Mouse (Mus musculus): ENCODE results near the gene Dido1. TPM values are rescaled to one million over a fixed set of nuclear protein-coding genes. Genes with fewer than 3 reads are reported as not detected.

The Dido1 gene
- polyA plus RNA-seq, 1 experiment = 63.1 TPM

DNA sequence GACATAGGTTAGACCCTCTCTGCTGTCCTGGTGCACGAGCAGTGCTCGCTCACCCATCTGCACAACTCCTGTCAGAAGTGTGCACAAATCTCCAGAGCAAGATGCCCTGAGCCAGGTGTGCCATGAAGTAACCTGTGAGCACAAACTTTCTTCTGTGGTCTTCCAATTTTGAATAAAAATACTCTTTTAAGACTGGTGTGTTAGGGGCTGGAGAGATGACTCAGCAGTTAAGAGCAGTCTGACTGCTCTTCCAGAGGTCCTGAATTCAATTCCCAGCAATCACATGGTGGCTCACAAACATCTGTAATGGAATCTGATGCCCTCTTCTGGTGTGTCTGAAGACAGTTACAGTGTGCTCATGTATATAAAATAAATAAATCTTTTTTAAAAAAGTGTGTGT is 33.5 kb upstream of the Dido1 start:
- WGBS = 95% methylated on average over 2 of the region's 2 CpGs
- H3K27ac ChIP-seq (ENCODE audit: insufficient read depth, low read depth, low read length) = no peak overlapping the region
- TF ChIP-seq CTCF (IDR thresholded peaks at IDR 0.05; ENCODE audit: insufficient read depth, low read depth, low read length) (no peak), POLR2A (IDR thresholded peaks at IDR 0.05; ENCODE audit: insufficient read depth, low read depth, low read length) (no peak)

GRCm38 (mm10) chr2:180742820-180743219 is 33.0 kb upstream of the Dido1 start:
- TF ChIP-seq CTCF (IDR thresholded peaks at IDR 0.05; ENCODE audit: insufficient read depth, low read depth, low read length) (no peak), POLR2A (IDR thresholded peaks at IDR 0.05; ENCODE audit: insufficient read depth, low read depth, low read length) (no peak)
- H3K4me1 ChIP-seq (ENCODE audit: control insufficient read depth, insufficient read depth, low read length) = no peaks in the 10 kb centered on the region
- H3K27ac ChIP-seq (ENCODE audit: insufficient read depth, low read depth, low read length) = no peak overlapping the region
- 90% methylated on average over 6 of the region's 6 CpGs for WGBS
- H3K4me3 ChIP-seq (ENCODE audit: insufficient read depth, low read depth, low read length) = no peak overlapping the region

More for the DNA sequence above, 33.5 kb upstream of the Dido1 start:
- Histone ChIP-seq H3K4me3 (ENCODE audit: insufficient read depth, low read depth, low read length) (no peak overlapping the region), H3K4me1 (ENCODE audit: control insufficient read depth, insufficient read depth, low read length) (no peaks in the 10 kb centered on the region)

- Histone ChIP-seq H3K4me1 (ENCODE audit: control insufficient read depth, insufficient read depth, low read length) (no peaks in the 10 kb centered on the region), H3K4me3 (ENCODE audit: insufficient read depth, low read depth, low read length) (no peak overlapping the region), H3K27ac (ENCODE audit: insufficient read depth, low read depth, low read length) (no peak overlapping the region)
- 81% methylated on average over 7 of the region's 7 CpGs for WGBS
- no peak for TF ChIP-seq POLR2A (IDR thresholded peaks at IDR 0.05; ENCODE audit: insufficient read depth, low read depth, low read length)
- no peak for TF ChIP-seq CTCF (IDR thresholded peaks at IDR 0.05; ENCODE audit: insufficient read depth, low read depth, low read length)
Observed at GRCm38 (mm10) chr2:180741421-180741820, 31.6 kb upstream of the Dido1 start.

DNA sequence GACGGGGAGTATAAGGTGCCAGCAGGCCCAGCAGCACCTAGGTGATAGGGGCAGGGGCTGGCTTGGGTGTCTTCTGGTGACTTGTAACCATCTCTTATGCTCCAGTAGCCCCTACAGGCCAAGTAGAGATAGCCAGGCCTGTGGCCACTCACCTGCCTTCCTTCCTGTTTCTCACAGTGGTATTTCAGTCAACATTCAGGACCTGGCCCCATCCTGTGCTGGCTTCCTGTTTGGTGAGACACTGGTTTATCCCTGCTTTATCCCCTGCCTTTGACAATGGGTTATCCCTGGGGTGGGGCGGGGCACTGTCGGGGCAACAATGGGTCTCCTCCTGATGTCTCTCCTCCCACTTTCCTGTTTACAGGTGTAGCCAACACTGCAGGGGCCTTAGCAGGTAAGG is 30.6 kb upstream of the Dido1 start:
- H3K4me3 ChIP-seq (ENCODE audit: insufficient read depth, low read depth, low read length) = no peak overlapping the region
- WGBS = 45% methylated on average over 3 of the region's 3 CpGs
- TF ChIP-seq CTCF (IDR thresholded peaks at IDR 0.05; ENCODE audit: insufficient read depth, low read depth, low read length) (no peak), POLR2A (IDR thresholded peaks at IDR 0.05; ENCODE audit: insufficient read depth, low read depth, low read length) (no peak)
- peaks cover 5% of the 10 kb centered on the region; the same call in 1 of the 2 replicates for H3K4me1 ChIP-seq (ENCODE audit: control insufficient read depth, insufficient read depth, low read length)
- H3K27ac ChIP-seq (ENCODE audit: insufficient read depth, low read depth, low read length) = no peak overlapping the region

DNA sequence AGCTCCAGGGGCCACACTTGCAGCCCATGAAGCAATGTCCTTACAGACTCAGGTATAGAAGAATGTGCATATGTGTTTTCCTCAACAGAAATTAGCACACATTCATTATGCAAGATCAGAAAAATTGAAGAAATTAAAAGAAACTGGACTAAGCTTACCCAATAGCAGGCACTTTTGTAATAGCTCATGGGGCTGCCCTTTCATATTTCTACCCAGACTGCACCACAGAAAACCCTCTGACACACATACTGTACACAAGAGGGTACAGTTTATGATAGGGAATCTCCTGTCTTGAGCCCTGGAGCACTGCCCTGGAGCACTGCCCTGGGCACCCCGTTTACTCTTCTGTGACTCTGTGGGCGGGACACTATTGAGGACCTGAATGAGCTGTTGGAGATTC is 28.2 kb upstream of the Dido1 start:
- TF ChIP-seq POLR2A (IDR thresholded peaks at IDR 0.05; ENCODE audit: insufficient read depth, low read depth, low read length) = no peak
- no peak for TF ChIP-seq CTCF (IDR thresholded peaks at IDR 0.05; ENCODE audit: insufficient read depth, low read depth, low read length)
- Histone ChIP-seq H3K27ac (ENCODE audit: insufficient read depth, low read depth, low read length) (no peak overlapping the region), H3K4me3 (ENCODE audit: insufficient read depth, low read depth, low read length) (no peak overlapping the region), H3K4me1 (ENCODE audit: control insufficient read depth, insufficient read depth, low read length) (peaks cover 10% of the 10 kb centered on the region)
- 76% methylated on average over 2 of the region's 2 CpGs for WGBS

DNA sequence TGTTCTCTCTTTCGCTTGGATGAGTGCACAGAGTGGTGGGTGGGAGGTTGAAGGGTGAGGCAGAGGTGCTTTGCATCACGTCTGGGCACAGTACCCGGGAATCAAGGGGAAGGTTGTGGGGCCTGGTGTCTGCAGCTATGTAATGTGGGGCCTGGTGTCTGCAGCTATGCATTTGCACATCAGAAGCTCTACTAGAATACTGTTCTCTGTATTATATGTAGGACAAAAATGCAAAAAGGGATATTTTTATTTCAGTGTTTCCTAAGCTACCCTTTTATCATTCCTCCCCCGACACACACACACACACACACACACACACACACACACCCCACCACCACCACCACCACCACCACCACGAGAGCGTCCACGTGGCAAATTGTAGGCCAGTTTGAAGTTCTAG is 25.4 kb upstream of the Dido1 start:
- peaks cover 10% of the 10 kb centered on the region for H3K4me1 ChIP-seq (ENCODE audit: control insufficient read depth, insufficient read depth, low read length)
- 58% methylated on average over 7 of the region's 7 CpGs for WGBS
- H3K27ac ChIP-seq (ENCODE audit: insufficient read depth, low read depth, low read length) = no peak overlapping the region
- no peak overlapping the region for H3K4me3 ChIP-seq (ENCODE audit: insufficient read depth, low read depth, low read length)
- TF ChIP-seq POLR2A (IDR thresholded peaks at IDR 0.05; ENCODE audit: insufficient read depth, low read depth, low read length) (no peak), CTCF (IDR thresholded peaks at IDR 0.05; ENCODE audit: insufficient read depth, low read depth, low read length) (no peak)

- peaks cover 10% of the 10 kb centered on the region for H3K4me1 ChIP-seq (ENCODE audit: control insufficient read depth, insufficient read depth, low read length)
- WGBS = 78% methylated on average over 6 of the region's 6 CpGs
- no peak overlapping the region for H3K27ac ChIP-seq (ENCODE audit: insufficient read depth, low read depth, low read length)
- no peak overlapping the region for H3K4me3 ChIP-seq (ENCODE audit: insufficient read depth, low read depth, low read length)
- no peak for TF ChIP-seq POLR2A (IDR thresholded peaks at IDR 0.05; ENCODE audit: insufficient read depth, low read depth, low read length)
- no peak for TF ChIP-seq CTCF (IDR thresholded peaks at IDR 0.05; ENCODE audit: insufficient read depth, low read depth, low read length)
Observed at GRCm38 (mm10) chr2:180731984-180732383, 22.2 kb upstream of the Dido1 start.

DNA sequence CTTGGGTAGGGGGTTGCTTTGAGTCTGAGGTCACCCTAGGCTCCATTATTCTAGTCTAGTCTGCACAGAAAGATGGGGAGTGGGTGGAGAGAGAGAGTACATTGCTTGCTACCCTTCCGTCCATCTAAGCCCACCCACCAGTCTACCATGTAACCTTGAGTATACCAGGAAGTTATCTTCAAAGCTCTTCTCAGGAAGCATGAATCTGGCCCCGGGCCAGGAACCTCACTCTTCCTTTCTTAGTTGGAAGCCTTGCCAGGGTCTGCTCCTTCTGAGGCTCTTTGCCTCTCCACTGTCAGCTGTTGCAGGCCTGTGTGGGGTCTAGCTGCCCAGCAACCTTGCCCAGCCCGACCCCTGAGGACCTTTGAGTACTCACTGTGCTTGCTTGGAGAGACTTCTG is 21.2 kb upstream of the Dido1 start:
- H3K27ac ChIP-seq (ENCODE audit: insufficient read depth, low read depth, low read length) = no peak overlapping the region
- peaks cover 12% of the 10 kb centered on the region for H3K4me1 ChIP-seq (ENCODE audit: control insufficient read depth, insufficient read depth, low read length)
- 72% methylated on average over 3 of the region's 3 CpGs for WGBS
- TF ChIP-seq CTCF (IDR thresholded peaks at IDR 0.05; ENCODE audit: insufficient read depth, low read depth, low read length) (no peak), POLR2A (IDR thresholded peaks at IDR 0.05; ENCODE audit: insufficient read depth, low read depth, low read length) (no peak)
- H3K4me3 ChIP-seq (ENCODE audit: insufficient read depth, low read depth, low read length) = no peak overlapping the region

- TF ChIP-seq CTCF (IDR thresholded peaks at IDR 0.05; ENCODE audit: insufficient read depth, low read depth, low read length) = no peak
- TF ChIP-seq POLR2A (IDR thresholded peaks at IDR 0.05; ENCODE audit: insufficient read depth, low read depth, low read length) = no peak
- H3K27ac ChIP-seq (ENCODE audit: insufficient read depth, low read depth, low read length) = no peak overlapping the region
- peaks cover 21% of the 10 kb centered on the region for H3K4me1 ChIP-seq (ENCODE audit: control insufficient read depth, insufficient read depth, low read length)
- 57% methylated on average over 4 of the region's 4 CpGs for WGBS
- no peak overlapping the region for H3K4me3 ChIP-seq (ENCODE audit: insufficient read depth, low read depth, low read length)
Observed at GRCm38 (mm10) chr2:180727613-180728021, 17.8 kb upstream of the Dido1 start.
